Comparison of ENCODE assay signal across 9 mouse cellular contexts in genomic region chr11:98982773-98983133, GRCm38 (mm10). TPM values are rescaled to one million over a fixed set of nuclear protein-coding genes. Genes with fewer than 3 reads are reported as not detected.
A peak's percentile ranks its signal among the peaks of the same experiment; 100 is the strongest.
DNase-seq lines count a peak whose midpoint lies in the region; ATAC-seq and TF ChIP-seq lines count a peak whose summit lies in the region.
"Had no signal": no experiment of that assay in that cellular context is flagged by ENCODE, and none has a peak within 500 bp of the region (broad histone marks: within the 10 kb centered on the region; RNA-seq: fewer than 3 reads in every experiment).

TSS of gene Gjd3 (minus strand) at chr11:98983016.

- DNase-seq in heart, adult 9 months (ENCODE audit: low spot score in 2 of 2) = no peak
- DNase-seq in liver, postnatal 0 days = no peak
- no peak for DNase-seq in thymus, postnatal 10 days (ENCODE audit: low spot score in 2 of 2)
- DNase-seq in left cerebral cortex, postnatal 4 days = no peak
- DNase-seq in frontal cortex, postnatal 10 days (ENCODE audit: low spot score in 2 of 2) = no peak

- H3K36me3 ChIP-seq in heart, embryonic 11.5 days (ENCODE audit: control insufficient read depth, insufficient read depth, low read length) = no peaks in the 10 kb centered on the region
- H3K36me3 ChIP-seq in E14TG2a.4 (ENCODE audit: insufficient read depth, low read length) = 0 out of 2 replicates have a peak, but pooled peaks cover 2% of the 10 kb centered on the region
- H3K36me3 ChIP-seq in forebrain, embryonic 16.5 days (ENCODE audit: control insufficient read depth, insufficient read depth) = no peaks in the 10 kb centered on the region
- H3K36me3 ChIP-seq in liver, postnatal 0 days (replicated peaks; ENCODE audit: insufficient read depth, low read length) = no peaks in the 10 kb centered on the region

- H3K9me3 ChIP-seq in heart, embryonic 11.5 days (replicated peaks; ENCODE audit: control insufficient read depth, low read length) = no peaks in the 10 kb centered on the region
- H3K9me3 ChIP-seq in E14TG2a.4 (ENCODE audit: low read length) = no peaks in the 10 kb centered on the region
- H3K9me3 ChIP-seq in forebrain, embryonic 16.5 days (ENCODE audit: control insufficient read depth, low read length) = no peaks in the 10 kb centered on the region
- no peaks in the 10 kb centered on the region for H3K9me3 ChIP-seq in liver, postnatal 0 days (ENCODE audit: low read length)

- intact Hi-C loops in left cerebral cortex, postnatal 4 days (cut with DNase I) = loop anchor here (10.0 kb wide), 1 partner anchor 52 kb away; no protein-coding TSS in a partner anchor

- 2% methylated on average over 28 of the region's 28 CpGs for WGBS in heart, embryonic 11.5 days (ENCODE audit: insufficient replicate concordance)
- 2% methylated on average over 28 of the region's 28 CpGs for WGBS in forebrain, embryonic 16.5 days
- WGBS in liver, postnatal 0 days (ENCODE audit: insufficient replicate concordance) = 3% methylated on average over 28 of the region's 28 CpGs

- TF ChIP-seq EP300 in liver, postnatal 0 days (IDR thresholded peaks at IDR 0.05; ENCODE audit: low read depth) = no peak

- peaks cover 17% of the 10 kb centered on the region for H3K27me3 ChIP-seq in heart, embryonic 11.5 days (ENCODE audit: control insufficient read depth, insufficient read depth, low read length)
- peaks cover 62% of the 10 kb centered on the region for H3K27me3 ChIP-seq in E14TG2a.4 (ENCODE audit: insufficient read depth, low read length)
- peaks cover 4% of the 10 kb centered on the region for H3K27me3 ChIP-seq in forebrain, embryonic 16.5 days (replicated peaks; ENCODE audit: control insufficient read depth, insufficient read depth, low read length)
- H3K27me3 ChIP-seq in liver, postnatal 0 days (ENCODE audit: insufficient read depth, low read length) = peaks cover 38% of the 10 kb centered on the region

- ATAC-seq in heart, embryonic 11.5 days (replicated peaks; ENCODE audit: insufficient number of reproducible peaks, low FRiP score, low TSS enrichment) = no peak; the same call in 1 of the 2 replicates
- ATAC-seq in forebrain, embryonic 16.5 days = no peak
- no peak for ATAC-seq in liver, postnatal 0 days

- peak within 1 kb of the TSS; percentile 17 for H3K27ac ChIP-seq in heart, embryonic 11.5 days (ENCODE audit: low read depth, low read length)
- peak within 1 kb of the TSS; percentile 81 for H3K27ac ChIP-seq in forebrain, embryonic 16.5 days (ENCODE audit: low read length)
- no peak within 1 kb of the TSS for H3K27ac ChIP-seq in liver, postnatal 0 days (ENCODE audit: low read depth)

- H3K9ac ChIP-seq in heart, embryonic 11.5 days (ENCODE audit: low read depth, low read length) = peak within 1 kb of the TSS; percentile 78
- H3K9ac ChIP-seq in forebrain, embryonic 16.5 days (replicated peaks; ENCODE audit: low read depth, low read length) = peak within 1 kb of the TSS; percentile 66
- peak within 1 kb of the TSS; percentile 28; the same call in 1 of the 2 replicates for H3K9ac ChIP-seq in liver, postnatal 0 days (replicated peaks)

- no peak for TF ChIP-seq CTCF in E14TG2a.4 (conservative IDR thresholded peaks at IDR 0.05; ENCODE audit: low read length)
- no peak for TF ChIP-seq CTCF in liver, postnatal 0 days (IDR thresholded peaks at IDR 0.05; ENCODE audit: low read depth)

- peaks cover 24% of the 10 kb centered on the region for H3K4me1 ChIP-seq in heart, embryonic 11.5 days (ENCODE audit: control insufficient read depth, insufficient read depth, low read length)
- H3K4me1 ChIP-seq in E14TG2a.4 (replicated peaks; ENCODE audit: low read depth, low read length) = peaks cover 72% of the 10 kb centered on the region
- peaks cover 8% of the 10 kb centered on the region for H3K4me1 ChIP-seq in forebrain, embryonic 16.5 days (replicated peaks; ENCODE audit: control insufficient read depth, insufficient read depth, low read length)
- peaks cover 8% of the 10 kb centered on the region for H3K4me1 ChIP-seq in liver, postnatal 0 days (ENCODE audit: insufficient read depth)

- peak within 1 kb of the TSS; percentile 93 for H3K4me2 ChIP-seq in heart, embryonic 11.5 days
- peak within 1 kb of the TSS; percentile 74 for H3K4me2 ChIP-seq in forebrain, embryonic 16.5 days (ENCODE audit: low read length)
- H3K4me2 ChIP-seq in liver, postnatal 0 days (ENCODE audit: low read depth, low read length) = peak within 1 kb of the TSS; percentile 85

- H3K4me3 ChIP-seq in heart, embryonic 11.5 days (ENCODE audit: low read depth, low read length) = peak within 1 kb of the TSS; percentile 60
- H3K4me3 ChIP-seq in E14TG2a.4 (replicated peaks; ENCODE audit: low read length) = peak within 1 kb of the TSS; percentile 86
- H3K4me3 ChIP-seq in forebrain, embryonic 16.5 days (replicated peaks; ENCODE audit: low read length) = peak within 1 kb of the TSS; percentile 60
- peak within 1 kb of the TSS; percentile 50 for H3K4me3 ChIP-seq in liver, postnatal 0 days (ENCODE audit: low read depth, low read length)

RNA-seq across cellular contexts. Expression of gene Gjd3, which starts in this region (rescaled TPM):
- polyA plus RNA-seq in heart, embryonic 11.5 days (2014; fragmentation: Nextera tagmentation; extraction: Ambion mirVana) = 1.3 and 1.5 TPM in 2 replicates
- polyA plus RNA-seq in forebrain, embryonic 16.5 days (2015; fragmentation: Nextera tagmentation; extraction: Ambion mirVana) = 0.51 and 1.0 TPM in 2 replicates
- polyA plus RNA-seq in liver, postnatal 0 days (2015; fragmentation: Nextera tagmentation; extraction: Ambion mirVana) = not detected in 2 replicates
- 1 to 10 TPM; 2.2 to 3.4 TPM for total RNA-seq in left cerebral cortex, postnatal 4 days (2021)
- total RNA-seq: monocyte, adult 5-6 weeks had no signal

Comparison
In these comparisons a context has a peak if more than half of its experiments do, and no peak if none do; other contexts are left out.
1. H3K9ac ChIP-seq: peak in every context shown above with its lines; median percentile 78 in heart, embryonic 11.5 days; 66 in forebrain, embryonic 16.5 days; 28 in liver, postnatal 0 days.